Mouse (Mus musculus) limb, embryonic 12.5 days (tissue): Measurements from ENCODE around the gene Ttll5. TPM values are rescaled to one million over a fixed set of nuclear protein-coding genes. Genes with fewer than 3 reads are reported as not detected.

Source experiments
- ATAC-seq: fragments of 200-750 bp; cut with Nextera tagmentation; 2 replicates; pipeline ENCODE4 v1.8.0; 2017; ENCODE audit warnings: low read depth, moderate TSS enrichment; ENCODE audit not compliant: insufficient number of reproducible peaks, insufficient read depth, low FRiP score, low TSS enrichment
- H3K27ac ChIP-seq: fragments of 300-500 bp; sonication (generic); 2 replicates; pipeline ENCODE4 v1.5.1; 2016; ENCODE audit warnings: mild to moderate bottlenecking, moderate library complexity
- H3K27me3 ChIP-seq: fragments of 300-500 bp; sonication (generic); 2 replicates; pipeline ENCODE4 v1.6.1; 2016; ENCODE audit warnings: mild to moderate bottlenecking, moderate library complexity
- H3K36me3 ChIP-seq: fragments of 300-500 bp; sonication (generic); 2 replicates; pipeline ENCODE4 v1.6.1; 2016; ENCODE audit warnings: mild to moderate bottlenecking, moderate library complexity
- H3K4me1 ChIP-seq: fragments of 300-500 bp; sonication (generic); replicated peaks from 2 replicates; pipeline ENCODE4 v1.6.1; 2016
- H3K4me2 ChIP-seq: fragments of 300-500 bp; sonication (generic); 2 replicates; pipeline ENCODE4 v1.6.1; 2016; ENCODE audit warnings: mild to moderate bottlenecking, moderate library complexity
- H3K4me3 ChIP-seq: fragments of 300-500 bp; sonication (generic); replicated peaks from 2 replicates; pipeline ENCODE4 v1.5.1; 2016; ENCODE audit warnings: mild to moderate bottlenecking
- H3K9ac ChIP-seq: fragments of 300-500 bp; sonication (generic); replicated peaks from 2 replicates; pipeline ENCODE4 v1.6.1; 2016; ENCODE audit warnings: mild to moderate bottlenecking, moderate library complexity
- H3K9me3 ChIP-seq: fragments of 300-500 bp; sonication (generic); 2 replicates; pipeline ENCODE4 v1.6.1; 2016; ENCODE audit warnings: mild to moderate bottlenecking, moderate library complexity
- WGBS: fragments of 180-500 bp; shearing (Covaris S2); methylation state at CpG from one replicate; pipeline ENCODE4 v1.1.7; 2016; 5-methylcytosine and 5-hydroxymethylcytosine counted together
- polyA plus RNA-seq: library from polyadenylated mRNA; unstranded; fragments of >200 nt; fragmentation: Nextera tagmentation; extraction: Ambion mirVana; gene quantifications from 2 replicates; pipeline ENCODE4 v1.2.1, GENCODE M21; 2016

Ttll5 gene
- polyA plus RNA-seq, 1 experiment from 2014 or later, result 14.7 TPM

- Histone ChIP-seq H3K9ac (no peak overlapping the region), H3K4me1 (peaks cover 27% of the 10 kb centered on the region), H3K9me3 (no peaks in the 10 kb centered on the region), H3K4me2 (no peak overlapping the region), H3K27me3 (no peaks in the 10 kb centered on the region), H3K36me3 (peaks cover 8% of the 10 kb centered on the region; the same call in 1 of the 2 replicates), H3K27ac (no peak overlapping the region), H3K4me3 (no peak overlapping the region)
- WGBS, result 79% methylated on average over 2 of the region's 2 CpGs
- no peak for ATAC-seq
Observed at GRCm38 (mm10) chr12:86012195-86012594, 187.7 kb downstream of the Ttll5 start.

DNA sequence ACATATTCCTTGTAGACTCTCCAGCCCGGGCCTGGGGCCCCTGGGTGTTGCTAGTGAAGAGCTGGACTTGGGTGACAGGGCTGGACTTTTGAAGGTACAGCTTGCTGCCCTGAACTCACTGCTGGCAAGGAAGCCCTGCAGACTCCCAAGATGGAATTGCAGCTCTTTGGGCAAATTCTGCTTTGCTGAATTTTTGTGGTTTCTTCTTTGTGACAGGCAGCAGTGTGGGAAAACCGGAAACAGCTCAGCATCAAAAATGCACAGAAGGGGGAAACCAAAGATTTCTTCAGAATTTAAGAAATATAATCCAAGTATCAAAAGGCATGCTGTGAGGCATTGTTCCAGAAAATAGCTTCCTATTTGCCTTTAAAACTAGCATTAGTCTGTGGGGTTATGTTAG, 189.7 kb downstream of the Ttll5 start:
- WGBS, result 87% methylated on average over 2 of the region's 2 CpGs
- no peak overlapping the region for H3K27ac ChIP-seq

GRCm38 (mm10) chr12:86014621-86015020, 190.2 kb downstream of the Ttll5 start:
- H3K27me3 ChIP-seq, result no peaks in the 10 kb centered on the region
- H3K4me2 ChIP-seq, result no peak overlapping the region
- ATAC-seq, result no peak
- peaks cover 20% of the 10 kb centered on the region for H3K4me1 ChIP-seq
- H3K27ac ChIP-seq, result no peak overlapping the region
- H3K36me3 ChIP-seq, result peaks cover 8% of the 10 kb centered on the region; the same call in 1 of the 2 replicates
- H3K9me3 ChIP-seq, result no peaks in the 10 kb centered on the region
- WGBS, result 90% methylated on average over 3 of the region's 3 CpGs
- no peak overlapping the region for H3K4me3 ChIP-seq
- no peak overlapping the region for H3K9ac ChIP-seq

More for the DNA sequence above, 189.7 kb downstream of the Ttll5 start:
- H3K4me1 ChIP-seq, result peaks cover 20% of the 10 kb centered on the region
- H3K36me3 ChIP-seq, result peaks cover 8% of the 10 kb centered on the region; the same call in 1 of the 2 replicates
- no peak overlapping the region for H3K4me3 ChIP-seq
- no peaks in the 10 kb centered on the region for H3K9me3 ChIP-seq
- ATAC-seq, result no peak
- no peaks in the 10 kb centered on the region for H3K27me3 ChIP-seq
- no peak overlapping the region for H3K9ac ChIP-seq
- H3K4me2 ChIP-seq, result no peak overlapping the region

DNA sequence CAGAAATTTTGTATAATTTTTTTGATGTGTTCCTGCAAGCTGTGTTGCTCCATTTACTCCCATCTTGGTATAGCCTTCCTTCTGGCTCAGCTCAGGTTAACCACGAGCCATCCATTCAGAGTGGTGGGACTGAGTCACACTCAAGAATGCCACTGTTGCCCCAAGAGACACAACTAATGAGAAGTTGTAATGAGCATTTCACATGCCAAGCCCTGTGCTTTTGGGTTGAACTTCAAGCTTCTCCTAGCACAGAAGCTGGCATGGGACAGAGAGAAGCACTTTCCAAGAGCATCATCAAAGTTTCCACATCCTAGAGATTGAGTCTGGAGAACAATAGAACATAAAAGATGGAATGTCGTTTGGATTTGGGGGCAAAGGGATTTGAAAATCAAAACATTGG, 190.7 kb downstream of the Ttll5 start:
- no peak overlapping the region for H3K27ac ChIP-seq
- ATAC-seq, result no peak
- H3K36me3 ChIP-seq, result peaks cover 8% of the 10 kb centered on the region; the same call in 1 of the 2 replicates
- H3K4me1 ChIP-seq, result peaks cover 20% of the 10 kb centered on the region
- WGBS, result 82% methylated on average over 2 of the region's 2 CpGs
- H3K9me3 ChIP-seq, result no peaks in the 10 kb centered on the region
- no peaks in the 10 kb centered on the region for H3K27me3 ChIP-seq
- H3K4me2 ChIP-seq, result no peak overlapping the region
- H3K9ac ChIP-seq, result no peak overlapping the region
- H3K4me3 ChIP-seq, result no peak overlapping the region

GRCm38 (mm10) chr12:86017360-86017759, 192.9 kb downstream of the Ttll5 start:
- ATAC-seq, result no peak
- H3K36me3 ChIP-seq, result peaks cover 8% of the 10 kb centered on the region; the same call in 1 of the 2 replicates
- H3K27me3 ChIP-seq, result no peaks in the 10 kb centered on the region
- H3K4me3 ChIP-seq, result no peak overlapping the region
- H3K4me2 ChIP-seq, result no peak overlapping the region
- H3K9ac ChIP-seq, result no peak overlapping the region
- peaks cover 35% of the 10 kb centered on the region for H3K4me1 ChIP-seq
- no peak overlapping the region for H3K27ac ChIP-seq
- H3K9me3 ChIP-seq, result no peaks in the 10 kb centered on the region
- 53% methylated on average over 5 of the region's 5 CpGs for WGBS

- H3K27ac ChIP-seq, result peak overlapping the region; percentile 85
Observed at GRCm38 (mm10) chr12:86021583-86021982, 197.1 kb downstream of the Ttll5 start.

DNA sequence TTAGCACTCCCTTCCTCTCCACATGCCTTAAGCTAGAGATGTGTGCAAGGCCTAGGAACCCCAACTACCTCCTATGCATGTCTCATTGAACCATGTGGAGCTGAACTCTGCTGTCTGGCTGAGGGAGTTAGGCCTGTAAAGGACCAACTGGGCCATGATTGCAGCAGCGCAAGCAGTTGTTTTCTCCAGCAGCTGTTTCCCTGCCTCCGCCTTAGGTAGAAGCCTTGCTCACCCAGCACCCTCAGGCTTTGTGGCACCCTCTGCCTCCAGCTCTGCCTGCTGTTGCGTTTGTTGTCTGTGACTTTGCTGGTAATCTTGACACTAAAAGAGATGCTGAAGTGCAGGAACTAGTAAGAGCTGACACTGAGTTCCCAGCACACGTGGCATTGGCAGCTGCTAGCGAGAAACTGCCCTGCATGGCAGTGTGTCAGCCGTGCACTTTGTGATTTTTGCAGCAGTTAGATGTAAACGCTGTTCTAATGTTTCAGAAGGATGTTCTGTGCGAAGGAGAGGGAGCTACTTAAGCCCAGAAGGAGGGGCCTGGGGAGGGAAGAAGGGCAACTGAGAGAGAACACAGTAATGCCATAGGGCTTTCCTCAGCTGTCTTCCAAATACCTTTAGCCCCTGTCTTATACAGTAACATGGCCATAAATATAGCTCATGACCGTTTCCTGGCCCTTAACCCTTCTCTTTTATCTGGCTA, 198.0 kb downstream of the Ttll5 start:
- Histone ChIP-seq H3K4me2 (peak overlapping the region; percentile 4; the same call in 1 of the 2 replicates), H3K4me1 (peaks cover 51% of the 10 kb centered on the region), H3K9ac (no peak overlapping the region), H3K36me3 (no peaks in the 10 kb centered on the region), H3K9me3 (no peaks in the 10 kb centered on the region), H3K27me3 (no peaks in the 10 kb centered on the region), H3K4me3 (no peak overlapping the region), H3K27ac (peak overlapping the region; percentile 85)
- ATAC-seq, result peak; percentile 64
- WGBS, result 27% methylated on average over 9 of the region's 9 CpGs

More at GRCm38 (mm10) chr12:86021583-86021982, 197.1 kb downstream of the Ttll5 start:
- 82% methylated on average over 6 of the region's 6 CpGs for WGBS
- no peak overlapping the region for H3K4me3 ChIP-seq
- ATAC-seq, result no peak
- H3K27me3 ChIP-seq, result no peaks in the 10 kb centered on the region
- no peak overlapping the region for H3K9ac ChIP-seq
- H3K4me2 ChIP-seq, result no peak overlapping the region
- H3K9me3 ChIP-seq, result no peaks in the 10 kb centered on the region
- no peaks in the 10 kb centered on the region for H3K36me3 ChIP-seq
- H3K4me1 ChIP-seq, result peaks cover 50% of the 10 kb centered on the region

DNA sequence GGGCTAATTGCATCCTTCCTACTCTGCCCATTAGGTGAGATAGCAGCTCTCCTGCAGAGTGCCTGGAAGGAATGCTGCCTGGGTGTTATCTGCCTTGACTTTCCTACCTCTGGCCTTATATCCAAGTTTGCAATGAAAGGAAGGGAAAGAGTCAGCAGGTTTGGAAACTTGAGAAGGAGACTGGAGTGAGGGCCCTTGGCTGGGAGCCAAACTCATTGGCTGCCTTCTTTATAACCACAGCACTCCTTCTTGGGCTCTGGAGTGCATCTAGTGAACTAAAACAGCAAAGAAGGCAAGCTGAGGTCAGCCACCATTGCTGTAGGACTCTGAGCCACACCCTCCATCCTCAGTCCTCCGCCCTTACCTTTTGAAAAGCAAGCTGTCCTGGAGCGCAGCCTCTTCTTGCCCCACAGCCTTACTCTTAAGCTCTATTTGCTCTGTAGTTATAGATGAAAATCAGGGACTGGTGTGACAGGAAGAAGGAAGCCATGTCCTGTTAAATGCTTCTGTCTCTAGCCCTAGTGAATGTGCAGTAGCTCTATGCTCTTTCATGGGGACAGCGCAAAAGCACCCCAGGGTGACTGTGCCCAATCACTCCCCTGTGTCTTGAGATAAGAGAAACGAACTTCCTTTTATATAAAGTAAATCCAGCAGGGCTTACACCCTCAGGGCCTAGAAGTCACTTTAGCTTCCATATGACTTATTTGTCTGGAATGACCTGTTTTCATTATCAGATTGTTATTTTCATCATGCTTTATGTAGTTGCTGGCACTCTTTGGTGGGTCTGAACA, 198.8 kb downstream of the Ttll5 start:
- Histone ChIP-seq H3K9me3 (no peaks in the 10 kb centered on the region), H3K27ac (peak overlapping the region; percentile 85), H3K36me3 (no peaks in the 10 kb centered on the region), H3K4me1 (peaks cover 54% of the 10 kb centered on the region), H3K9ac (no peak overlapping the region), H3K4me3 (no peak overlapping the region), H3K4me2 (peak overlapping the region; percentile 4; the same call in 1 of the 2 replicates), H3K27me3 (no peaks in the 10 kb centered on the region)
- 67% methylated on average over 4 of the region's 4 CpGs for WGBS
- ATAC-seq, result peak; percentile 70

DNA sequence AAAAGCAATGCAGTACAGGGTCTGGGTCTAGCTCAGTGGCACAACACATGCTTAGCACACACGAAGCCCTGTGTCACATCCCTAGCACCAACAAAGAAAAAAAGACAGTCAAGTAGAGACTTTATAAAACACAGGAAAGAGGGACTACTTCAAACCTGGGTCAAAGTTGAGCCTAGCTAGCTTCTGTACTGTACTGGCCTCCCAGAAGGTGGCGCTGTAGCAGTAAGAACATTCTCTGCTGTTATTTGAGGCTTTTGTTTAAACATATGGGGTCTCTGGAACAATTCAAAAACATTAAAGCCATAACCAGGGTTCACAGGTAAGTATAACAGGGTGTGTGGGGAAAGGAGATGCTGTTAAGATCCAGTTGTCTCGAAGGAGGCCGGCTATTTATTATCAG, 200.0 kb downstream of the Ttll5 start:
- 40% methylated on average over 4 of the region's 4 CpGs for WGBS
- no peak for ATAC-seq
- H3K36me3 ChIP-seq, result no peaks in the 10 kb centered on the region

GRCm38 (mm10) chr12:86025480-86025879, 201.0 kb downstream of the Ttll5 start:
- H3K9ac ChIP-seq, result no peak overlapping the region
- no peaks in the 10 kb centered on the region for H3K9me3 ChIP-seq
- H3K4me2 ChIP-seq, result no peak overlapping the region
- ATAC-seq, result no peak
- H3K4me3 ChIP-seq, result no peak overlapping the region
- H3K4me1 ChIP-seq, result peaks cover 54% of the 10 kb centered on the region
- no peak overlapping the region for H3K27ac ChIP-seq
- no peaks in the 10 kb centered on the region for H3K36me3 ChIP-seq
- H3K27me3 ChIP-seq, result no peaks in the 10 kb centered on the region
- WGBS, result 86% methylated on average over 6 of the region's 6 CpGs

More for the DNA sequence above, 200.0 kb downstream of the Ttll5 start:
- H3K4me2 ChIP-seq, result no peak overlapping the region
- H3K27ac ChIP-seq, result peak overlapping the region; percentile 85; the same call in 1 of the 2 replicates
- H3K9ac ChIP-seq, result no peak overlapping the region
- no peaks in the 10 kb centered on the region for H3K27me3 ChIP-seq
- peaks cover 54% of the 10 kb centered on the region for H3K4me1 ChIP-seq
- no peak overlapping the region for H3K4me3 ChIP-seq
- H3K9me3 ChIP-seq, result no peaks in the 10 kb centered on the region

GRCm38 (mm10) chr12:86027000-86027399, 202.5 kb downstream of the Ttll5 start:
- WGBS, result 62% methylated on average over 5 of the region's 5 CpGs
- no peak; the same call in 1 of the 2 replicates for ATAC-seq
- Histone ChIP-seq H3K27ac (no peak overlapping the region), H3K9ac (no peak overlapping the region), H3K9me3 (no peaks in the 10 kb centered on the region), H3K27me3 (no peaks in the 10 kb centered on the region), H3K4me3 (no peak overlapping the region), H3K4me2 (no peak overlapping the region), H3K4me1 (peaks cover 41% of the 10 kb centered on the region), H3K36me3 (no peaks in the 10 kb centered on the region)
